Mouse (Mus musculus): ENCODE results near the gene Vamp5. TPM values are rescaled to one million over a fixed set of nuclear protein-coding genes. Genes with fewer than 3 reads are reported as not detected.

Vamp5 gene
- polyA plus RNA-seq (2012; rRNA removed), result 5.0 and 6.7 TPM in 2 replicates

GRCm38 (mm10) chr6:72380131-72380770 lies at the start of gene Vamp5:
Gene Vamp5, minus strand, starts transcription at chr6:72380468.

GRCm38 (mm10) chr6:72414076-72414756 lies 33.9 kb upstream of the Vamp5 start, which contains the start of gene Ggcx:
Gene Ggcx, plus strand, starts transcription at chr6:72414308.

GRCm38 (mm10) chr6:72389941-72390771 lies 9.9 kb upstream of the Vamp5 start, which contains the start of gene Vamp8:
Gene Vamp8, minus strand, starts transcription at chr6:72390703.

GRCm38 (mm10) chr6:72366844-72367443 lies 13.3 kb downstream of the Vamp5 start, which contains the start of gene Rnf181:
Gene Rnf181, minus strand, starts transcription at chr6:72366956.

GRCm38 (mm10) chr6:72355066-72355911 lies 25.0 kb downstream of the Vamp5 start, which contains the start of gene Tmem150a:
Gene Tmem150a, plus strand, starts transcription at chr6:72355447.

GRCm38 (mm10) chr6:72347166-72347941 lies 32.9 kb downstream of the Vamp5 start, which contains the start of gene 0610030E20Rik:
Gene 0610030E20Rik, plus strand, starts transcription at chr6:72347317.

GRCm38 (mm10) chr6:72345074-72345567 lies 35.1 kb downstream of the Vamp5 start, which contains the start of gene Usp39:
Gene Usp39, minus strand, starts transcription at chr6:72345184.

Other genes with a start within 250 kb of the Vamp5 start
- 5.5 and 9.4 TPM in 2 replicates for gene Atoh8, start 144.9 kb downstream of the Vamp5 start, polyA plus RNA-seq (2012; rRNA removed)
- gene Sftpb, start 75.9 kb downstream of the Vamp5 start, polyA plus RNA-seq (2012; rRNA removed), result not detected in 2 replicates
- gene Usp39, start 35.3 kb downstream of the Vamp5 start, polyA plus RNA-seq (2012; rRNA removed), result 3.4 and 3.9 TPM in 2 replicates
- 4.7 and 6.8 TPM in 2 replicates for gene 0610030E20Rik, start 33.2 kb downstream of the Vamp5 start, polyA plus RNA-seq (2012; rRNA removed)
- 19.6 and 25.2 TPM in 2 replicates for gene Tmem150a, start 25.0 kb downstream of the Vamp5 start, polyA plus RNA-seq (2012; rRNA removed)
- gene Rnf181, start 13.5 kb downstream of the Vamp5 start, polyA plus RNA-seq (2012; rRNA removed), result 55.8 and 57.9 TPM in 2 replicates
- 166 and 182 TPM in 2 replicates for gene Vamp8, start 10.2 kb upstream of the Vamp5 start, polyA plus RNA-seq (2012; rRNA removed)
- 7.0 and 12.0 TPM in 2 replicates for gene Ggcx, start 33.8 kb upstream of the Vamp5 start, polyA plus RNA-seq (2012; rRNA removed)
- gene Mat2a, start 59.1 kb upstream of the Vamp5 start, polyA plus RNA-seq (2012; rRNA removed), result 26.1 and 41.4 TPM in 2 replicates
- gene Sh2d6, start 141.2 kb upstream of the Vamp5 start, polyA plus RNA-seq (2012; rRNA removed), result 7.5 and 9.6 TPM in 2 replicates
- gene Capg, start 163.9 kb upstream of the Vamp5 start, polyA plus RNA-seq (2012; rRNA removed), result 48.9 and 58.5 TPM in 2 replicates
- gene Elmod3, start 217.9 kb upstream of the Vamp5 start, polyA plus RNA-seq (2012; rRNA removed), result 10.4 and 13.6 TPM in 2 replicates
- gene Retsat, start 218.0 kb upstream of the Vamp5 start, polyA plus RNA-seq (2012; rRNA removed), result 40.4 and 45.0 TPM in 2 replicates
- gene Tgoln1, start 236.5 kb upstream of the Vamp5 start, polyA plus RNA-seq (2012; rRNA removed), result 11.2 and 15.6 TPM in 2 replicates